Mouse (Mus musculus) cerebellum, adult 9-10 months (tissue): ENCODE measurements around the gene Olfr545.
"Not testable (repeated sequence)": the region's sequence is repeated elsewhere in the genome, so short reads cannot be mapped to it uniquely, and the experiment has no call there.

ENCODE experiments used
- DNase-seq: peaks from one replicate; pipeline ENCODE4 v3.0.0; 2022

Gene Olfr545

DNA sequence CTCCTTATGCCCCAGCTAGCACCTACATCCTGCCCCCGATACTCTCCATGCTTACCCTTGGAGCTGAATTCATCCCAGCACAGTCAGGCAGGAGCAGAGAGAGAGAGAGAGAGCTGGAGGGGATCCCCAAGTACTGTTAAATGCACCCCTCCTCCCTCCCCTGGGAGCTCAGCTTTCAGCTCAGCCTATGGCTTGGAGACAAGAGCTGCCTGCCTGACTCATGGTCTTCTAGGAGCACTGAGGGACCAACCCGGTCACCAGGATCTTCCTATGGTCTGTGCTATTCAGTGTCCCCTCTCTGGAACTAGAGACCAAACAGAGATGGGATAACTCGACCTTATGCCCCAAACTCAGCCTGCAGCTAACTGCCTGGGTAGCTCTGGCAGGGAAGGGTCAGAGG, at the start of gene Olfr545:
Olfr545 (minus strand) TSS at position 101 of the 400 bp plus-strand sequence.
- DNase-seq: no peak

DNA sequence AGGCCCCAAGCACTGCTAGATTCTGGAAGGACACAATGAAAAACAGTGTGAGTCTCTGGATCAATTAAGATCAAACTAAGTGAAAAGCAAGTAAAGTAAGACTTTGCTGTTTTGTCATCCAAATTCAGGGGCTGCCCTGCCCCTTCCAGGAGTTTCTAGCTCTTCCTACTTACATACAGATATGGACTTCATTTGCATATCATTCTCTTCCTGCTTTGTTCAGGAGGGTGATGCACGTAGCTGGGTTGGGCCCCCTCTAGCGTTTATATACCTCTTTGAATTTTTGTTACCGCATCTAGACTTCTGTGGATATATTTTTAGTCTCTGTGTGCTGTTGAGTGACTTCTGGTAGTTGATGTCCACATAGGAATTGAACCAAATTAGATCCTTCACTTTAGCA, 41.9 kb upstream of the Olfr545 start:
- no peak for DNase-seq

DNA sequence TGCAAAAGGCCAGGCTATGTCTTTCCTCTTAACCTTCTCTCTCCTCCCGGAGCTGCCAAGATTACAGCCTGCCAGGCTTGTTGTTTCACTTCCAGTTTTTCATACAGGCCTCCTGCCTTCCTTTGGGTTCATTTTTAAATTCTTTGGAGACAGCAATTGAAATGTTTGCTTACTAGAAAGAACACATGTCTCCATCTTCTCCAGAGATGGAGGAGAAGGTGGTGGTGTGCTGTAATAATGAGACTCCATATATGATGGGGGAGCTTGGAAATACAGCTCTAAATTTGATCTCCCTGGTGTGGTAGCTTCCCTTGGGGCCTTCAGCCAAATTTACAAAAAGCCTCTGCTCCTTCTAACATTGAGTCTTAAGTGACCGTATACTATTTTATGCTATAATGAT, 41.2 kb upstream of the Olfr545 start, which contains the start of gene Olfr548-ps1:
Olfr548-ps1 (plus strand) TSS at position 301 of the 400 bp plus-strand sequence.
- DNase-seq: no peak

DNA sequence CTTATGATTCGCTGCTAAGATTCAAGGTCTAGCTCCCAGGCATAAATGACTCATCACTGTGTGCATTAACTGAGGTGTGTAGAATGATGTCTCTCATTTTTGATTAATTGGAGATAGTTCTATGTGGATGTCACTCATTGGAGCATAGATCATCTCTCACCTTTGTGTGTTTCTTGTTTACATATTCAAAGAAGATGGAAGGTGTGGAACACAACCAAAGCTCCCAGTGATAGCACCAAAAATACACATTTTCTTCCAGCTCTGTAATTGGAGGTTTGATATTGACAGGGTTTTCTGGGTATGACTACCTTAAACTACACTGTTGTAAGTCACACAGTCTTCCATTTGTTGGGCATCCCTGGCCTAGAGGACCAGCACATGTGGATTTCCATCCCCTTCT, 35.1 kb upstream of the Olfr545 start, which contains the start of gene Olfr547:
Olfr547 (plus strand) TSS at position 301 of the 400 bp plus-strand sequence.
- DNase-seq: no peak

DNA sequence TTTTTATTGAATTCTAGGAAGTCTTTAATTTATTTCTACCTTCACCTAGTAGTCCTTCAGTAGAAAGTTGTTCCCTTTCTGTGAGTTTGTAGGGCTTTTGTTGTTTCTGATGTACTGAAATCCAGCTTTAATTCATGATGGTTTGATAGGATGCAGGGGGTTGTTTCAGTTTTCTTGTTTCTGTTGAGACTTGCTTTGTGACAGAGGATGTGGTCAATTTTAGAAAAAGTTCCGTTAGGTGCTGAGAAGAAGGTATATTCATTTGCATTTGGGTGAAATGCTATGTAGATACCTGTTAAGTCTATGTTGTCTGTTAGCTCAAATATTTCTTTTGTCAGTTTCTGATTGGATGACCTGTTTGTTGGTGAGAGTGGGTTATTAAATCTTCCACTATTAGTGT, 29.7 kb upstream of the Olfr545 start:
- DNase-seq: no peak

DNA sequence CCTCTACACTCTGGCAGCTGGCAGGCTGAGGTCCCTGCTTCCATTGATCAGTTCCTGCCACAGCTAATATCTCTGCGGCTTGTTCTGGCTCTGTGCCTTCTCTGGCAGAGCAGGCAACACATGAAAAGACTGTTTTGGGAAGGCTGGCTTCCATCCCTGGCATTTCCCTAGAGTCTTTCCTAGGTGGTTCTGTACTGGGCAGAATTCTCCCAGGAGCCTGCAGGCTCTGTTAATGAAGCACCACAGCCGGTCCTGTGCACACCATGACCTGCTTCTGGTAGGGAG, 17.6 kb upstream of the Olfr545 start:
- DNase-seq: no peak

DNA sequence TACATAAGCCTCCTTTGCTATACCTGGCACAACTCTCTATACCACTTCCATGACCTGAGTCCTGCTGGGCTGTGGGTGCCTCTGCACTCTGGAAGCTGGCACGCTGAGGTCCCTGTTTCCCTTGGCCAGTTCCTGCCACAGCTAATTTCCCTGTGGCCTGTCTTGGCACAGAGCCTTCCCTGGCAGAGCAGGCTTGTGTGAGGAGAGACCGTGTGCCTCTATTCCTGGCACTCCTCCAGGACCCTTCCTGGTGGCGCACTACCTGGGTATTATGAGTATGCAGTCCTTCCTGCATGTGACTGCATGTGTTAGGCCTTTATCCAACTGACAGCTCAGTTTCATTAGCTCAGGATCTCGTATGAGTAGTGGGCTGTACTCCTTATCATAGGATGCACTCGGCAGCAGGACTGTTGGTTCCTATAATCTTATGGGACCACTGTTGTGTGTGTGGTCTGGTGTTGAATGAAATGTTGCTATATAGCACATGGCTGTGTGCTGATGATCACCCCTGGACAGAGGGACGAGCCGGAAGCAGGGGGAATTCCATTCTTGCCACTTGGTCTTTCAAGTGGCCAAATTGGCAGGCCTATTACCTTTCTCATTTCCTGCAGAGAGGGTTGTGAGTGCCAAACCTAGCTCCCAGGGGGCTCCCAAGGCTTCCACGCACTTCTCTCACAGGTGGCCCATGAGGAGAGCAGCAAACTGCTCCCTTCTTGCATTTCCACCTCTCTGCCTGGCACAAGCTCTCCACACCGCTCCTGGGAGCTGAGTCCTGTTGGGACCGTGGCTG, 17.1 kb upstream of the Olfr545 start:
- DNase-seq: no peak

DNA sequence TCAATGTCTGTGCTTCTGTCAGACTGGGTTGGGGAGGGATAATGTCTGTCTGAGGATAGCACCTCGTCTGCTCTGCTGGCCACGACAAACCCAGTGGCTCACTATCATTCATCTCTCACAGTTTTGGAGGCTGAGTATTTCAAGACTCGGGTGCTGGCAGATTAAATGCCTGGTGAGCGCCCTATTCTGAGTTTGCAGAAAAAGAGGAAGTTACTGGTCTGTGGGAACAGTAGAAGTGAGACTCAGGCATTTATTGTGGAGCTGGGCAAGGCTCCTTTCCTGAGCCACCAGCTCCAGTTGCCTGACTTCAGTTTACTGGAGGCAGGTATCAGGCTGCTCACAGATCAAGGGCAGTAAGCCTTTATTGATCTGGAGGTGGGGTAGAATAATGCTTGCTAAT, 14.8 kb upstream of the Olfr545 start:
- DNase-seq: no peak

DNA sequence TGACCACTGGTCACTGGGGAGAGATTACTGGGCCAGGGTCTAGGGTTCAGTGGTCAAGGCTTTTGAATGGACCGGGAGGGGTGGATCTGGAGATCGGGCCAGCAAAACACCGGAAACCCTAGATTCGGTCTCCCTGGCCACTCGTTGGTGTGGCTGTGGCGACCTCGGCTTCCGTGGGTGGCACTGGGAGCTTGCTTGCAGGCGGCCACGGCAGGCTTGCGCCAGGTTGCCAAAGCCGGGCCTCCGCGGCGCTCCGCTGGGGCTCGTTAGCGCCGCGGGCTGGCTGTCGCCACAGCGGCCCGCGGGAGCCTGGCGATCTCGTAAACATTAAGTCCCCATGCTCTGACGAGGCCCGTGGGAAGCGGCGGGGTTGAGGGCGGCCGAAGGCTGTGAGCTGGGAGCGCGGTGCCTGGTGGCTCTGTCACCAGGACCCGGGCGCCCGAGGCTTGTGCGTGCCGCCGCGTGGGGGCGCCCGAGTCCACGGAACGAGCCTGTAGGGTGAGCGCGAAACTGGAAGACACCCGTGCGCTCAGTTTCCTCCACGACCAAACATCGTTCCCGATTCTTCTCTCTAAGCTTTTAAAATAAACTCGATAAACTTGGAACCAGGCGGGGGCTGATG, 13.6 kb upstream of the Olfr545 start:
- DNase-seq: peak; percentile 81

DNA sequence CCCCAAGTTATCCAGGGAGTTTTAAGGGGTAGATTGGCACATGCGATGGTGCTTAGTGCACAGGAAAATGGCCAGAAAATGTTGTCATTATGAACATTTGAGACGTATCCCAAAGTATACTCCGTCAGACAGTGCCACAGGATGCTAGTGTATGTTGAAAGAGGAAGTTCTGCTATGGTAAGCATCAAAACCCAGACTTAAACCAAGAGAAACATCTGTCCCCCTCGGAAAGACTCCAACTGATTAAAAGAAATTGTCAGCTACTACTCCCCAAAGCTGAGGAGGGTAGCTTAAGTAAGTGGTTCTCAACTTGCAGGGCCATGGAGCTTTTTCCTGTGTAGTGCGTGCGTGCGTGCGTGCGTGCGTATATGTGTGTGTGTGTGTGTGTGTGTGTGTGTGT, 12.6 kb upstream of the Olfr545 start:
- DNase-seq: no peak

DNA sequence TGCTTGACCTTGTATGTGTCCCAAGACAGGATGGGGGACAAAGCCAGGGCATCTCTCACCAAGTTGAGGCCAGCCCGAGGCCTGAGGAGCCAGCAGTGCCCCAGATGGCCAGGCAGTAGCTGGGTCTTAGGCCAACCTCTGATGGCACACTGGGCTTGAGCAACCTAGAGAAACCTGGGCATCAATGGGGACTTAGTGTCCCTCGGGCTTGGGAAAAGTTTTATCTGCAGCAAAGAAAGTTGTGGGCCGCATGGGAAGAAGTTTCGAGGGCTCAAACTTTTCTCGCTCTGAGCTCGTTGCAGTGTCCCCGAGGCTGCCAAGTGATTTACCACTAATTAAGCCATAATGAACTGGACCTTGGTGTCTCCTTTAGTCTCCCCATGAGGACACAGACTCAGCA, 10.4 kb upstream of the Olfr545 start:
- DNase-seq: no peak

DNA sequence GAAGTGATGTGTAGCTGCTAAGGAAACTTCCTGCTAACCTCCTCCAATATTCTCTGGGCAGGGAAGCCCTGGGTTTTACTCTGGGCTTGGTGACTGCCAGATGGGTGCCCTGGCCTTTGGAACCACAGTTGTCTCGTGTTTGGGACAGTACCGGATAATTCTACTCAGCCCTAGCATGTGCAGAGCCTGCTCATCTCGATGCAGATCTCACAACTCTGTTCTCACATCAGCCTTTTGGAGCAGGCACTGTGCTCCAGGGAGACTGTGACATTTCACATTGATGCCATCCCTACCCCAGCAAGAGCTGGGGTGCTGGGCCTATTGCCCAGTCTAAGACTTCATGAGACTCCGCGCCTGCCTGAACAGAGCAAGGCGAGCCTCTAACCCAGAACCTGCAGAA, 9.3 kb upstream of the Olfr545 start:
- no peak for DNase-seq

DNA sequence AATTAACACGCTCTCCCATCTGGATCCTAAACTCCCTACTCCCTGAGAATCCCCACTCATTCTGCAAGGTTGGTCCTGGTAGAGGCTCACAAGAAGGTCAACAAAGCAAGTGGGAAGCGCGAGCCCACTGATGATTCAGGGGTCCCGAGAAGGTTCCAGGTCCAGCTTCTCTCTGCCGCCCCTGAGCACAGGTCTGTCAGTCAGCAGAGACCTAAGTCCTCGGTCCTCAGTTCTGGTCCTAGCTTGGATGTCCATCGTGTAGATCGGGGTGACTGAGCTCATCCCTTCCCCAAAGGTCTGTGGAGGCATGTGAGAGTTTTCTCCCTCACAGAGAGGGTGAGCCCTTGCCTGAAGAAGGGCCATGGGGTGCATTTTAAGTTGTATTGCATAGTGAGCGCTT, 8.7 kb upstream of the Olfr545 start:
- no peak for DNase-seq

DNA sequence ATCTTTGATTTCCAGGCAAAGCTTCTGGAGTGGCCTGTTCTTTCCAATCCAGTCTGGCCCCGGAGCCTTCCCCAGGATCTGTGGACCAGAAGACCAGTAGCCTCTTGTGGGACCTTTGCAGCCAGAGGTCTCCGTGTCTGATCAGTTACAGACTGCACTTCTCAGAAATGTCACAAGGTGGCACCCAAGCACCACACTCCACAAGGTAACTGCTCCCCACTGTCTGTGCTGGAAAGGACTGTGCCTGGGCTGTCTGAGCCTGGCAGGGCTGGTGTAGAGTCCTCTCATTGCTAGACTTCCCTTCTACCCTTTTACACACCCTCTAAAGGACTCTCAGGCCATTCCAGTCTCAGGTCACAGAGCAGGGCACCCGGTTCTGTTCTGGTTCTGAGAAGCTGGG, 7.5 kb upstream of the Olfr545 start:
- DNase-seq: peak; percentile 75

DNA sequence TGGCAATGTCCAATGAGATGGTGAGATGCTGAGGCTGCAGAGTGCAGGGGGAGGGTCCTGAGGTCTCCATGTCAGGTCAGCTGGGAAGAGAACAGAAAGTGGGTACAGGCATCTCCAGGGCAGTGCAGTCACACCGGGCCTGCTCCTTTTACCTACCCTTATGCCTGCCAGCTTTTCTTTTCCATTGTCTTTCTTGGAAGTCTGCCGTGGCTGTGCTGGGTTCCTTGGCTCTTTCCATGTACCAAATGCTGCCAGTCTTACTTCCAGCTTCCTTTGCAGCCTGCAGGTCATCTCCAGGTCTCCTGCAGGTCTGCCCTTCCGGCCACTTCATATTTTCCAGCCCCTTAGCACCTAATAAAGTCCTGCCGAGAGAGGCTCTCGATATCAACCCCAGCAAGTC, 2.6 kb upstream of the Olfr545 start:
- DNase-seq: peak; percentile 73

DNA sequence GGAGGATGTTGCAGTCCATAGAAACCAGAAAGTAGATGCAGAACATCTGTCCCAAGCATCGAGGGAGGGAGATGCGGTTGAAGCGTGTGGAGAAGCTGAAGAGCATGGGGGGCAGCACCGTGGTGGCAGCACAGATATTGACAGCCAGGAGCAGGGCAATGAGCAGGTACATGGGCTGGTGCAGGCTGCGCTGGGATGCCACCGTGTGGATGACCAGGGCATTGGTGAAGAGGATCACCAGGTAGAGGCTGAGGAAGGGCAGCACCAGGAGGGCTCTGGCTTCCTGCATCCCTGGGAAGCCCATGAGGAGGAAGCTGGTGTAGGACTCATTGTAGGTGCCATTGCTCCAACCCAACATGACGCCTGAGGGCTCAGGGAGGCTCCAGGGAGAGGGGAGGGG, 5.0 kb downstream of the Olfr545 start:
- not testable (repeated sequence) for DNase-seq

DNA sequence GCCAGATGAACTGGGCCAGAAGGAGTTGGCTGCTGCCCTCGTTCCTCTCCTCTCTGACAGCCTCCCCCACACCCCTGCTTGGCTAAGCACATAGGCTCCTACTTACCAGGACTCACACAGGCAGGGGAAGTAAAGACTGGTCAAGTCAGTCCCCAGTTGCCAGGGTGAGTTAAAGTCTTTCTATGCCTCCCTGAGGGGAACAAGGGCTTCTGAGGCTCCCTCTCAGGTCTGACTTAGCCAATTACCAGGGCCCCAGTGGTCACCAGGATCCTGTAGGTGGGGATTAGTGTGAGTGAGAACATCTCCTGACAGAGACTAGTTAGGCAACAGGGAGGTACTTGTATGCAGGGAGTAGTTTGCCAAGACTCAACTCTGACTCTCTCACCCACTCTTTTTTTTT, 11.2 kb downstream of the Olfr545 start, which contains the start of gene Olfr544:
Olfr544 (minus strand) TSS at position 153 of the 400 bp plus-strand sequence.
- no peak for DNase-seq

DNA sequence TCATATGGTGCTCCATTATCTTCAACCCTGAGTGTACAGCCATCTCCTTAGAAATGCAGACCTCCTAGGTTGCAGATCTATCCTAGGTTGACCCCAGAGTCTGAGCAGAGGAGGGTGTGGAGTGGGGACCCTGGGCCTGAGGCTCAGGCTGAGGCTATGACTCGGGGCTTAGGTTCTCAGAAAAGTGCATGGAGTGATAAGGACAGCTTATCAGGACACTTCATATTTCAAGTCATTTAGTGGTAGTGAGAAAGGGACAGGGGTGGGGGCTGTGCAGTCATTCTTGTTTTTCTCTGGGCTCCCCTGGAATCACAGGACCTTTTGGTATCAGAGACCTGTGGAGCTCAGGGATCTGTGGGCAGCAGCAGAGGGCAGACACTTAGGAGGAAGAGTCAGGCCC, 13.3 kb downstream of the Olfr545 start:
- DNase-seq: no peak

DNA sequence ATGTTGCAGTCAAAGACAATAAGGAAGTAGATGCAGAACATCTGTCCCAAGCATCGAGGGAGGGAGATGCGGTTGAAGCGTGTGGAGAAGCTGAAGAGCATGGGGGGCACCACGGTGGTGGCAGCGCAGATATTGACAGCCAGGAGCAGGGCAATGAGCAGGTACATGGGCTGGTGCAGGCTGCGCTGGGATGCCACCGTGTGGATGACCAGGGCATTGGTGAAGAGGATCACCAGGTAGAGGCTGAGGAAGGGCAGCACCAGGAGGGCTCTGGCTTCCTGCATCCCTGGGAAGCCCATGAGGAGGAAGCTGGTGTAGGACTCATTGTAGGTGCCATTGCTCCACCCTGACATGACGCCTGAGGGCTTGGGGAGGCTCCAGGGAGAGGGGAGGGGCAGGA, 14.6 kb downstream of the Olfr545 start:
- DNase-seq: not testable (repeated sequence)

DNA sequence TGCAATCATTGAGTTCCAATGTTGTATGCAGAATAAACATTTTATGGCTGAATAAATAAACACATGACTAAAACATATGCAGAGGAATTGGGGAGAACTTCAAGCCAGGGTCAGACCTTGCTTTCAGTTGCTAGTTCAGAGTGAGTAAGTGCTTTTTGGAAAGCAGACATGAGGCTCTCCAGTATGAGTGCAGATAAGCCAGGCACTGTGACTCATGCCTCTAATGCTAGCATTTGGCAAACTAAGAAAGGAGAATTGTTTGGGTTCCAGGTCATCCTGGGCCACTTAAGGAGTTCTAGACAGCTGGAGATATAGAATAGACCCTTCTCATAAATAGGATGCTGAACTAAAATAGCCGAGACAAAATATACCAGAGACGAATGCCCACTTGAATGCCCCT, 15.7 kb downstream of the Olfr545 start:
- DNase-seq: no peak

DNA sequence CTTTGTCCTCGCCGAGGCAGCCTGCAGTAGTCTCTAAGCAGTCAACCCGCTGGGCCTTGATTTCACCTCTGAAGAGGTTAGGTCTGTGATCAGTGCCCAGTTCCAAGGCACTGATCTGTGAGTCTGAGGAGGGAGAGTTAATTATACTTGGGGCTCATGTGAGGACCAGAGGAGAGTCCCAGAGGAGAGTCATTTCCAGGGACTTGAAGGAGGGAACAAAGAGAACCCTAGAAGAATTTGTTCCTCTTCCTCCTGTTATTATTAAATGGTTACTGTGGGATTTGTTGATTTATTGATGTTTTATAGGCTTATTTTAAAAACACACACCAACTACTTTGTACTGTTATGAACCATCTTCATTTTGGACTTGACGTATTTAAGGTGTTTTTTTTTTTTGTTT, 17.8 kb downstream of the Olfr545 start, which contains the start of gene Olfr543:
Olfr543 (minus strand) TSS at position 101 of the 400 bp plus-strand sequence.
- no peak for DNase-seq

DNA sequence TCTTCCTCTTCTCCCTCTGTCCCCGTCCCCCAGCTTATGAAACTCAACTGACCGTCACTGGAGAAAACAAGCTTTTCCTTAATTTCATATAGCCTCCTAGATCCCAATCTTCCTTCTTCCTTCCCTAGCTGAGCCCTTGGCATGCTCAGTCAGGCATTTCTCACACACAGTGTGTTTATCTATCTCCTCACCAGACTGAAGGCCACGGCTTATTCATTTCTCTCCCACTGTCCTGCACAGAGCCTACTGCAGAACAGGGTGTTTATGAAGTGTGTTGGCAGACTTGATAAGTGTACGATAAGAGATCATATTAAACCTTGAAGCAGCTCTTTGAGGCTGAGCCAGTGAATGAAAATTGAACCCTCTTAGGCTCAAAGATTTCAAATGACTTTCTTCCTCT, 18.6 kb downstream of the Olfr545 start:
- no peak for DNase-seq

DNA sequence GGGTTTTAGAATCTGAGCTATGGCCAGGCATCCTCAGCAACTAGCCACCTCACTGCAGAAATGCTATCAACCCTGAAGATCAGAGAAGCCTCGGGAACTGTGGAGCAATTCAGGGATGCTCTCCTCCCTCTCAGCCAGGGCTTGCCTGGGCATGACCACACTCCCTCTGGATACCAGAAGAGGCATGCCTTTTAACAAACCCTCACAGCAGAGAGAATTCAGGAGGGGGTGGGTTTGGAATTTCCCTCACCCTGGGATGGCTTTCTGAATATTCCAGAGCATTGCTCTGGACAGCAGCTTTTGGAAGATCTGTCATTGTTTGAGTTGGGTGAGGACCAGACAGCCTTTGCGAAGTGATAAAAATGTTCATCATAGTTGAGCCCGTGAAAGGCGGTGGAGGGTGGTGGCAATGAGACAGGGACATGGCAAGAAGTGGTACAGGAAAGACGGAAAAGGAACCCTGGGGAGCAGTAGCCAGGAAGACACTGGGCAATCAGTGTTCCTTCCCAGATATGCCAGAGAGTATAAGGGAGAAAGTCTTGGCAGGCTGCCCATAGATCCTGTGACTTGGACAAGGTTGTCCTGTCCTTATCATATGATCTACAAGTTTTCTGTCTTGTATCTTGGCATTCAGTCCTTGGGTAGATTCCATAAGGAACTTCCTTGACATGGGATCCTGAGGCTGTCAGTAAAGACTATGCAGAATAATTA, 19.9 kb downstream of the Olfr545 start:
- DNase-seq: no peak

DNA sequence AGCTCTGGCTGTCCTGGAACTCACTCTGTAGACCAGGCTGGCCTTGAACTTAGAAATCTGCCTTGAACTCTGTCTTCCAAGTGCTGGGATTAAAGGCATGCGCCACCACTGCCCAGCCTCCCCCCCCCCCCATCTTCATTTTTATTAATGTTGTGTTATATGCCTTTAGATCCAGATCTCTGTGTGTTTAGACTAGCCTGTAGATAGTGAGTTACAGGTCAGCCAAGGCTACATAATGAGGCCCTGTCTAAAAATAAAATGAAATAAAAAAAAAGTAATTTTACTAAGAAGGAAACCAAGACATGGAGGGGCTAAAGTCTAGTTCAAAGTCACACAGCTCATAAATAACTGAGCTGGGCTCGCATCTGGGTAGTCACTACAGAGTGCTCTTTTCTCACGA, 20.4 kb downstream of the Olfr545 start:
- DNase-seq: no peak
